ENCODE assay signal across 1 mouse cellular context in genomic region chr4:106593636-106594035, GRCm38 (mm10).
TF ChIP-seq lines count a peak whose summit lies in the region.

No protein-coding gene starts in this region.

TF ChIP-seq in CH12.LX, 34 proteins besides CTCF, POLR2A, EP300 and RAD21:
- TF ChIP-seq BHLHE40 (IDR thresholded peaks at IDR 0.05; ENCODE audit: low read depth, low read length) (no peak), USF1 (IDR thresholded peaks at IDR 0.05; ENCODE audit: low read depth, low read length) (no peak), POLR2AphosphoS2 (IDR thresholded peaks at IDR 0.05; ENCODE audit: low read depth, low read length) (no peak), PAX5 (IDR thresholded peaks at IDR 0.05; ENCODE audit: low read length) (no peak), ZNF384 (IDR thresholded peaks at IDR 0.05; ENCODE audit: low read depth, low read length) (no peak), ZC3H11A (IDR thresholded peaks at IDR 0.05; ENCODE audit: low read depth, low read length) (no peak), CHD2 (IDR thresholded peaks at IDR 0.05; ENCODE audit: low read length) (no peak), MEF2A (IDR thresholded peaks at IDR 0.05; ENCODE audit: borderline replicate concordance, low read depth, low read length) (no peak)
